Mouse (Mus musculus): ENCODE results near the gene Slco2b1. TPM values are rescaled to one million over a fixed set of nuclear protein-coding genes. Genes with fewer than 3 reads are reported as not detected.

Slco2b1 gene
- total RNA-seq, 2 experiments from 2014 or later: 10.1 to 11.9 TPM

DNA sequence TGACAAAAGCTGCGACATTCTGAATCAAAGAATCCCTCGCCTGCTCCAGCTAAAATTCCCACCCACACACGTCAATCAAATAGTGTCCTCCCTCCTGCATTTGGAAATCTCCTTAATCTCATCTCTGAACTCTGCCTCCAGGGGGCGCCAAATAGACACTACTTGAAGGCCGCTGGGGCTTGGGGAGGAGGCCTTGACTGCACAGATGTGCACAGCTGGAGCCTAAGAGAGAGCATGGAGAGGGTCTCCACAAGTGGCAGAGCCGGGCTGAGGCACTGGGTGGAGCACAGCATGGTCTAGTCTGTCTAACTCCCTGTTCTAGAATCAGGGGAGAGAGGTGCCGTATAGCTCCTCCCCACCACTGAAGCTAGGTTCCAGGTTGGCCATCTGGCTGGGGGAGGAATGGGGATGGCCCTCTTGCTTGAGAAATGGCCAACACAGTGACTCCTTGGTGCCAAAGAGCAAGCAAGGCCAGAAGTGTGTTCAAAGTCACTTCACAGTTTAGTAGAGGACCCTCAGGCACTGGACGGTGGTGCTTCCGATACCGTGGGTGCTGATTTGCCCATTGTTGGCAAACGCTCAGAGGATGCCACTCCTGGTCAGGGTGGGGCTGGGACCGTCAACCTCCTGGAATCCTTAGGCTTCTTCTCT lies 51.6 kb downstream of the Slco2b1 start:
- peak; percentile 76 to 84 for DNase-seq (ENCODE audit: low spot score in 2 of 2)

DNA sequence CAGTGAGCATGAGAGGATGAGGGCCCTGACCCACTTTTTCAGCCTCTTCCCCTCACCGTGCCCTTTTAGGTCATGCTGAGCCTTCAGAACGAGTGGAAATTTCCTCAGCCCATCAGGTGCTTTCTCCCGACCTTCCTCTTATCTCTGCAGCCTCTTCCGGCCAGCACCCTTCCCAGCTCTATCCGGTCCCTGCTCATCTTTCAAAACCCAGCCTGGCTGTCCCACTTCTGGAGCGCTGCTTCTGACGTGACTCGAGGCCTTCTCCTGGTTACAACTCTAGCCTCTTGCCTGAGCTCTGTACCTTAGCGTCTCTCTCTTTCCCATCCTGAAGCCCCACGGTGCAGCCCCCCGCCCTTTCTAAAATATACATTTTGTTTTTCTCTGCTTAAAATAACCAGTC lies 56.9 kb downstream of the Slco2b1 start:
- DNase-seq (ENCODE audit: low spot score in 2 of 2): no peak

DNA sequence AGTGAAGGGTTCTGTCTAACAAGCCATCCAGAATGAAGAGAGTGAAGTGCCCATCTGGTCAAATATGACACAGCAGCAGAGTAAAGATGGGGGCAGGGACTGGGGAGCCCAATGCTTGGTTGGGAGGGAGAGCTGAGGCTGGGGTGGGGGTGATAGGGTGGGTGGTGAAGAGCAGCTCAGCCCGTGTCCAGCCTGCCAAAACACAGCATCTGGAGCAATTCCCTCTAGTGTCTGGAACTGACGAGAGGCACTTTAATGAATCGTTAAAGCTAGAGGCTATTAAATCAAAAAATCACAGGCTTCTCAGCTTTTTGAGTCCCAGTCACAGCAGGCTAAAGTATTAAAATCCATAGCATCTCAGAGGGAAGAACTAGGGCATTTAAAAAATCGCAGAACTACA lies 61.6 kb downstream of the Slco2b1 start:
- DNase-seq (ENCODE audit: low spot score in 2 of 2): no peak

DNA sequence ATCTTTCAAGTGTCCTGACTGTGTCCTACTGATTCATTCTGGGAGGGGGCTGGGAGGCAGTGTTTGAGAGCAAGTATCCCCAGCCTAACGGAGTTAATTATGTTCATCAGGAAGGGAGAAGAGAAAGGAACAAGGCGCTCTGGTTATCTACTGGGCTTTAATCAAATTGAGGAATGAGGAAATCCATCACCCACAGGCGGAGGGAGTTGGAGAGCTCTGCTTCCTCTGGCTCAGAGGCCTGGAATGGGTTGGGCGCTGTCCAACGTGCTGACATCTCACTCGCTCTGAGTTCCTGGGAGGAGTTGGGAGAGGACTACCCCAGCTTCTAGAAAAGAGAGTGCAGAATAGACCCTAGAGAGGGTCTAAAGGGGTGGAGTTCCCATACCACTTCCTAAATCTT lies 62.5 kb downstream of the Slco2b1 start:
- DNase-seq (ENCODE audit: low spot score in 2 of 2): no peak

DNA sequence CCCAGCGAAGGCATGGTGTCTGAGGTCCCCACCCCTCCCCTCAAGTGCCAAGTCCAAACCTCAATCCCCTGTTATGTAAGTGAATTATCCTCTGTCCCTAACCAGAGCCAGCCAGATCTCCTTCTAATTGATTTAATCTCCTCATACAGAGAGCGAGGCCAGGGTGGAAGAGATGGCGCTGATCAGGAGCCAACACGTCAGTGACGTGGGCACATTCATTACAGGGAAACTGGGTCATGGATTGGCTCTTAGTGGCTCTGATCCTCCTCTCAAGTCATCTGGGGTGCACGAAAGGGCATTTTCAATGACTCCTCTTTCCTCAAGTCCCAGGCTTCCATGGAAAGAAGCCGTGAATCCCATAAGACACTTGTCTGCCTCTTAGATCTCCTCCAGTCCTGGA lies 66.4 kb downstream of the Slco2b1 start:
- no peak for DNase-seq (ENCODE audit: low spot score in 2 of 2)

DNA sequence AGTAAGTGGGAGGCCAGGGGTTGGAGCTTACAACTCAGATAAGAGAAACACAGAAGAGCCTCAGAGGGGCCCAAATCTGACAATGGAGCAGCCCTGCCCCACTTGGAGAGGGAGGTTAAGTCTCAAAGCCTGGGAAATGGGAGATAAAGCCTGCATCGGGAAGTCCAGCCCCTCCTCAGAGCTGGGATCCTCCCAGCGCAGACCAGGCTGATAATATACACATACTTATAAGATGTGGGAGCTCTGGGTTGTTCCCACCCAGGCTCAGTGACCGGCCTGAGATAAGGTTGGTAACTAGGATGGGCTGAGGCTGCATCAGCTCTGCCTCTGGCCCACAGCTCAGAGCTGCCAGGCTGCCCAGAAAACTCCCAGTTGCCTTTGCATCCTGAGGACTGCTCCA lies 69.1 kb downstream of the Slco2b1 start:
- DNase-seq (ENCODE audit: low spot score in 2 of 2): no peak

DNA sequence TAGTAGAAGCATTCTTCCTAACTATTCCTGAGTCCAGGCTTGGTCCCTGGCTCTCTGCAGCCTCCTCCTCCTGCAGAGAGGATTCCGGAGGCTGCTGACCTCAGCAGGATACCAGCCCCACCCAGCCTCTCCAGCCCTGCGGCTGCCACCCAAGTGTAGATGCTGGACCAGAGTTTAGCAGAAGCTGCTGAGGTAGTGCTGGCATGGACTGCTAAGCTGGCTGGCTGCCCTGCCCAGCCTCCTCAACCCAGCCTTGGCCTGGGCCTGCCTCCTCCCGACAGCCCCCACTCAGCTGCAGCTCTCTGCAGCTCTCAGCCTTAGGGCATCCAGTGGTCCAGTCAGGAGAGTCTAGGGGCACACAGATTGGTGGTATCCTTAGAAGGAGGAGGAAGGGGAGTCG lies 69.9 kb downstream of the Slco2b1 start:
- no peak for DNase-seq (ENCODE audit: low spot score in 2 of 2)

DNA sequence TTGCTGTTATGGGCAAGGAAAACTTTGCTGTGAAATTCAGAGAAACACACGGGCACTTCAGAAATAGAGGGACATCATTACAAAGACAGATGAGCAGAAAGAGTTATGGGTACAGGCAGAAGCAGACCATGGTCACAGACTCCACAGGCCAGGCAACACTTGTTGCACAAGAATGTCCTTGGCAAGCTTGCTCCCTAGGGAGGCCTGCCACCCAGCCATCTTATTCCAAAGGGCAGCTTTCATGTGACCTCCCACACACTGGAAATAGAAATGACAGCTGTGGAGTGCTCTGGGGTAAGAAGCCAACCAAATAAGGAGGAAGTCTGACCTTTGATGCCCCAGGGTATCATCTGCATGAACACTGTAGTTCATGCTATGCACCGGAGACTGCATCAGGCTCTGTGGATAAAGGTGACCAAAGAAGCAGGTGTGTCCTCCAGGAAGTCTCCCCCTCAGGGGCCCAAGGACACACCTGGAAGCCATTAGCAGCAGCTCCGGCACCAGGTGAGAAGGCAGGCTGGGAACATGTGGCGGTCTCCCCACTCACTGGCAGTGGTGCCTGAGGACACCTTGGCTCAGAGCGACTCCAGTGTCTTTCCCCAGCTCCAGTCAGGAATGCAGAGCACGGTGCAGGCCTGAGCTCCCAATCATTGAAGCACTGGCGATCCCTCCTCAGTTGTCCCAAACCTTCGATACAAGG lies 77.0 kb downstream of the Slco2b1 start:
- DNase-seq (ENCODE audit: low spot score in 2 of 2): no peak

DNA sequence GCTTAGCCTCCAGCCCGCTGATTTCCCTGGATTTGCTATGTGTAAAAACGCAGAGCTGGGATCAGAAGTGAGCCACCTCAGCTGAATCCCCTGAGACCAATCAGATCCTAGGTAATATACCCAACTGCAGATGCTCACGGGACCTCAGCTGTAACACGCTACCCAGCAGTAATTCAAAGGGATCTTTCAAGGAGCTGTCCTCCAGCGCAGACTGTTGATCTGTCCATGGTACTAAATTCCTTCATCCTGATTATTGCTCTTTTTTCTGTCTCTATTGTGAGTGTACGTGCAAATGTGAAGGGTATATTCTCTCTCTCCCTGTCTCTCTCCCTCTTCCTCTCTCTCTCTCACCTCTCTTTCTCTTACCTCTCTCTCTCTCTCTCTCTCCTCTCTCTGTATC lies 78.9 kb downstream of the Slco2b1 start:
- no peak for DNase-seq (ENCODE audit: low spot score in 2 of 2)

DNA sequence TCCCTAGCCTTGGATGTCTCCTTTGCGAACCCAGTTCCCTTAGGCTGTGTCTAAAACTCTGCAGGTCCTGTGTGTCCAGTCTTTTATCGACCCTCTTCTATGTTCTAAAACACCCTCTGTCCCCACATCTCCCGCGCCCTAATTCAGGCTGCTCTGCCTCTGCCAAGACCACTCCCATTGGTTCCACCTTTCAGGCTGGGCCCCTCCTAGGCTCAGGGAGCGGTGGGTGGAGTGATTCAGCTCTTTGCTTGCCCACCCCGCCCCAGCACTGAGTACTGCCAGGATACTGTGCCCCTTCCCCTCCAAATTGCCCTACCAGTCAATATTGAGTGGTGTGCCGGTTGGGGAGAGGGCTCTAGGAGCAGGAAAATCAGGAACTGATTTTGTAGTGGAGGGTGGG lies 83.8 kb downstream of the Slco2b1 start:
- DNase-seq (ENCODE audit: low spot score in 2 of 2): no peak

DNA sequence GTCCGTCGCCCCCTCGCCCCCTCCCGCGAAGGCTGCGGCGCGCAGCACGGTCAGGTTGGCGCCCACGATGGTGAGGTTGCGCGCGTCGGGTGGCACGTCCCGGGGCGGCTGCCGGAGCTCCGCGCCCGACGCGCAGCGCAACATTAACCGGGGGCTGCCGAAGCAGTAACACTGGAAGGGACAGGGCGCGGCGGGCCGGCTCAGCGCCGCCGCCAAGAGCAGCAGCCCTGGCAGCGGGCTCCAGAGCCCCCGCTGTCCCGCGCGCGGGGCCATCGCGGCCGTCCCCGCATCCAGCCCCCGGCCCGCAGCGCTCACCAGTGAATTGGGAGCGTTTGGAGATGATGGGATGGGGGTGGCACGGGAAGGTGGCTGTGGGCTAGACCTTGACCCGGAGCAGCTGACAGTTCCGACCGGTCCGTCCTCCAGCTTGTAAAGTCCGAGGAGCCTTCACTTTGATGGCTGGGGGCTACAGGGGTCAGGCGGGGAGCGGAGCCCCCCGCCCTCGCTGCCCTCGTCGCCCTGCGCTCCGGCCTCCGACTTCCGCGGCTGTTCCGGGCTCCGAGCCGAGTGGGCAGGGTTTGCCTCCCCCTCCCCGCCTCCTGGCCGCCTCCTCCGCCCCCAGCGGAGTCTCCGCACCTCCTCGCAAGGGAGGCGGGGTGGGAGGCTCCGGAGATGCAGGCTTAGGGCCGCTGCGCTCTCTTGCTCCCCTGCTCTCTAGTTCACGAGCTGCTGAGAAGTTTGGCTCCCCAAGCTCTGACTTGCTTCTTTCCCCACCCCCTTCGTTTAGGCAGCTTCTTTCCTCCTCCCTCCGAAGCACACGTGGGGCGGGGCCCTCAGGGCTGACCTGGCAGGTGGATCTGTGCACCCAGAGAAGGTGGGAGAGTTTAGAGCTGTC lies 84.5 kb downstream of the Slco2b1 start, which contains the start of gene Tpbgl:
Tpbgl (minus strand) TSS at position 728 of the 895 bp plus-strand sequence.
- peak in 1 of 2 experiments; percentile 35 for DNase-seq (ENCODE audit: low spot score in 2 of 2)

DNA sequence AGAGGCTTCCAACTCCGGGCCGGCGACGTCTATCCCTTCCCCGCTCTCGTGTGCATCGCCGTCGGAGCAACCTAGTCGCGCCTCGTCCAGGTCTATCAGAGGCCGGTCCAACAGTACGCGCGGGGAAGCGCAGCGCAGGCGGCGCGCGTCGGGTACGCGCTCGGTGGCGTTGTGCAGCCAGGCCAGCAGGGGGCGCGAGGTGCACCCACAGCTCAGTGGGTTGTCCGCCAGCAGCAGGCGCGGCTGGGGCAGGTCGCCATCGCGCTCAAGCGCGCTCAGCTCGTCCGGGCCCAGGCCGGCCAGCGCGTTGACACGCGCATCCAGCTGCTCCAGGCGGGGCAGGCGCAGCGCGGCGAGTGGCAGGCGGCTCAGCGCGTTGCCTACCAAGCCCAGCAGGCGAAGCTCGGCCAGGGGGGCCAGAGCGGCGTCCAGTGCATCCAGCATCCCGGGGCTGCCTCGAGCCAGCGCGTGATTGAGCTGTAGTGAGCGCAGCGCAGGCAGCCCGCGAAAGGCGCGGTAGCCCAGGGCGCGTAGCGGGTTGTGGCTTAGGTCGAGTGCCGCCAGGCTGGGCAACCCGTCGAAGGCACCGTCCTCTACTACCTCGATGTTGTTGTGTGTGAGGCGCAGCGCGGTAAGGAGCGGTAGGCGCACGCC lies 85.3 kb downstream of the Slco2b1 start:
- DNase-seq (ENCODE audit: low spot score in 2 of 2): peak; percentile 87 to 90

DNA sequence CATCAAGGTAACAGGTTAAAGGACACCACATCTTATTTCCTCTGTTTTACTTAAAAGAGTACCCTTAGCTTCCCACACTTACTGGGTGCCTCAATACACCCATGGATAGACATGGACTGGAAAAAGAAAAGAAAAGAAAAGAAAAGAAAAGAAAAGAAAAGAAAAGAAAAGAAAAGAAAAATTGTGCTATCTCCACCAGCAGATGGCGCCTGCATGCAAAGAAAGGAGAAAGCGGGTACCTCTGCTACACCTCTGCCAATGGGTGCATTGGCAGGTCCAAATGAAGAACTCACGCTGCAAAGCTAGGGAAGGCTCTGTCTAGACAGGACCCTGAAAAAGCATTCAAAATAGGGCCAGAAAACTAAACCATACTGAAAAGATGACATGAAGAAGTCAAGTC lies 92.3 kb downstream of the Slco2b1 start:
- peak; percentile 48 to 58 for DNase-seq (ENCODE audit: low spot score in 2 of 2)

DNA sequence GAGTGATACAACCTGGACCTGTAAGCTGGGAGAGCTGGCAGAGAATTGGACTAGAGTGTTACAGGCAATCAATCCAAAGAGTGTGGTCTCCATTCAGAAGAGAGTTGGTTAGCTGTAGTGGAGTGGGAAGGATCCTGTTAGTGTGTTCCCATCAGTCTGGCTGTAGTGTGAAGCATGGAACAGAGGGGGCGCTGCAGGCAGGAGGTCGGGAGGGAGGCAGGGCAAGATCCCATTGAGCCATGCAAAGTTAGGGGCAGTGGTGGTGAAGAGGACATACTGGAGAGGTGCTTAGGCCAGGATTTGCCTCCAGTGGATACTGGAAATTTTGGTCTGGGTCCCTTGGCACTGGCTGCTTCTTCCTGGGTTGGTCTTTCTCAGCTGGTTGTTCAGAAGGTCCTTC lies 92.9 kb downstream of the Slco2b1 start:
- no peak for DNase-seq (ENCODE audit: low spot score in 2 of 2)

Other genes with a start within 250 kb of the Slco2b1 start
- gene Klhl35, start 245.3 kb downstream of the Slco2b1 start, total RNA-seq (2021): 1 to 10 TPM; 2.3 to 3.2 TPM
- gene Rps3, start 227.6 kb downstream of the Slco2b1 start, total RNA-seq (2021): 100 to 1,000 TPM; 268 to 293 TPM
- 100 to 1,000 TPM; 177 to 179 TPM for gene Arrb1, start 175.9 kb downstream of the Slco2b1 start, total RNA-seq (2021)
- 1 to 10 TPM; 3.8 to 4.8 TPM for gene Tpbgl, start 84.2 kb downstream of the Slco2b1 start, total RNA-seq (2021)
- not detected for gene Olfr520, start 18.9 kb upstream of the Slco2b1 start, total RNA-seq (2021)
- gene Olfr521, start 52.2 kb upstream of the Slco2b1 start, total RNA-seq (2021): not detected
- 1 to 10 TPM; 2.3 to 3.0 TPM for gene Neu3, start 117.1 kb upstream of the Slco2b1 start, total RNA-seq (2021)
- 1 to 10 TPM in 1 of 2 experiments, under 1 TPM in 1; 0.87 to 1.2 TPM for gene Xrra1, start 147.8 kb upstream of the Slco2b1 start, total RNA-seq (2021)
- gene Spcs2, start 152.1 kb upstream of the Slco2b1 start, total RNA-seq (2021): 10 to 100 TPM; 86.3 to 96.7 TPM